Mouse (Mus musculus): ENCODE measurements around the gene Rpap3. TPM values are rescaled to one million over a fixed set of nuclear protein-coding genes. Genes with fewer than 3 reads are reported as not detected.

Rpap3 gene
- total and polyA plus RNA-seq, 3 experiments = 43.1 to 73.7 (median 69.1) TPM

GRCm38 (mm10) chr15:97750697-97751096, 45.1 kb upstream of the Rpap3 start:
- in situ Hi-C loops (cut with MboI; ENCODE audit: low pct_ligation_motif_present, low pct_unique_long_range_greater_than_20kb, low sequenced_read_pairs) = loop anchor here (5.0 kb wide), 1 partner anchor 33 kb away; no protein-coding TSS in a partner anchor
- no peak overlapping the region for H3K9ac ChIP-seq (ENCODE audit: insufficient read depth, low read depth)
- no peaks in the 10 kb centered on the region for H3K9me3 ChIP-seq (replicated peaks; ENCODE audit: low read length)
- H3K79me2 ChIP-seq (replicated peaks; ENCODE audit: control insufficient read depth, extremely low read depth, insufficient read depth, poor library complexity, severe bottlenecking) = no peaks in the 10 kb centered on the region
- no peaks in the 10 kb centered on the region for H3K27me3 ChIP-seq (replicated peaks)
- peaks cover 3 to 27% of the 10 kb centered on the region in 2 experiments for H3K36me3 ChIP-seq (replicated peaks in 1 of 2; ENCODE audit: control insufficient read depth in 1 of 2, insufficient read depth in 1 of 2, low read length in 1 of 2)
- peak; percentile 64 for DNase-seq (ENCODE audit: extremely low read depth)
- 0 out of 2 replicates have a peak overlapping the region, but pooled peaks have one; percentile 14 for H3K27ac ChIP-seq (ENCODE audit: insufficient read depth, low read depth)
- no peak overlapping the region for H3K4me3 ChIP-seq (replicated peaks in 1 of 3; ENCODE audit: low read depth in 2 of 3, low read length in 2 of 3, poor library complexity in 1 of 3)
- peaks cover 32 to 55% of the 10 kb centered on the region in 2 experiments for H3K4me1 ChIP-seq (ENCODE audit: control insufficient read depth in 1 of 2, insufficient read depth in 2 of 2)
- TF ChIP-seq ETS1 (conservative IDR thresholded peaks at IDR 0.05; ENCODE audit: low read depth, low read length) (peak; percentile 82), BHLHE40 (IDR thresholded peaks at IDR 0.05; ENCODE audit: low read depth, low read length) (peak; percentile 96), TCF12 (IDR thresholded peaks at IDR 0.05; ENCODE audit: low read depth, low read length) (peak; percentile 61; the same call in 1 of the 2 replicates), PAX5 (IDR thresholded peaks at IDR 0.05; ENCODE audit: low read length) (no peak), SMC3 (IDR thresholded peaks at IDR 0.05; ENCODE audit: low read depth, low read length) (0 out of 2 replicates have a peak, but pooled peaks have one; percentile 4), ZNF384 (IDR thresholded peaks at IDR 0.05; ENCODE audit: low read depth, low read length) (no peak)
- peak overlapping the region; percentile 8; the same call in 1 of the 2 replicates for H3K4me2 ChIP-seq (ENCODE audit: insufficient read depth, low read depth, poor library complexity, severe bottlenecking)
- dilution Hi-C loops (cut with MboI; ENCODE audit: extremely low pct_ligation_motif_present, extremely low pct_unique_long_range_greater_than_20kb, low sequenced_read_pairs) = no loop called here

- H3K36me3 ChIP-seq (replicated peaks in 1 of 2; ENCODE audit: control insufficient read depth in 1 of 2, insufficient read depth in 1 of 2, low read length in 1 of 2) = peaks cover 3 to 31% of the 10 kb centered on the region in 2 experiments
- H3K9me3 ChIP-seq (replicated peaks; ENCODE audit: low read length) = no peaks in the 10 kb centered on the region
- H3K27ac ChIP-seq (ENCODE audit: insufficient read depth, low read depth) = no peak overlapping the region
- peaks cover 30 to 55% of the 10 kb centered on the region in 2 experiments for H3K4me1 ChIP-seq (ENCODE audit: control insufficient read depth in 1 of 2, insufficient read depth in 2 of 2)
- TF ChIP-seq NRF1 (IDR thresholded peaks at IDR 0.05; ENCODE audit: low read depth, low read length) (no peak), MAFK (IDR thresholded peaks at IDR 0.05; ENCODE audit: insufficient replicate concordance, low read length) (no peak), PAX5 (IDR thresholded peaks at IDR 0.05; ENCODE audit: low read length) (no peak), ZNF384 (IDR thresholded peaks at IDR 0.05; ENCODE audit: low read depth, low read length) (no peak), USF2 (conservative IDR thresholded peaks at IDR 0.05; ENCODE audit: low read depth, low read length) (no peak), MAX (IDR thresholded peaks at IDR 0.05; ENCODE audit: low read length) (no peak), SIN3A (IDR thresholded peaks at IDR 0.05; ENCODE audit: low read length) (no peak), MAZ (IDR thresholded peaks at IDR 0.05; ENCODE audit: low read depth, low read length) (no peak), ELF1 (IDR thresholded peaks at IDR 0.05; ENCODE audit: low read depth, low read length) (no peak), HCFC1 (IDR thresholded peaks at IDR 0.05; ENCODE audit: low read depth, low read length) (no peak), POLR2A (IDR thresholded peaks at IDR 0.05; ENCODE audit: low read depth, low read length) (no peak), KAT2A (IDR thresholded peaks at IDR 0.05; ENCODE audit: insufficient replicate concordance, low read length) (no peak), POLR2AphosphoS2 (IDR thresholded peaks at IDR 0.05; ENCODE audit: low read depth, low read length) (no peak)
- no peaks in the 10 kb centered on the region for H3K27me3 ChIP-seq (replicated peaks)
- no peak for DNase-seq (ENCODE audit: extremely low read depth)
- no peak overlapping the region for H3K9ac ChIP-seq (ENCODE audit: insufficient read depth, low read depth)
- no peak overlapping the region for H3K4me3 ChIP-seq (replicated peaks in 1 of 3; ENCODE audit: low read depth in 2 of 3, low read length in 2 of 3, poor library complexity in 1 of 3)
- no peak overlapping the region for H3K4me2 ChIP-seq (ENCODE audit: insufficient read depth, low read depth, poor library complexity, severe bottlenecking)
- no peaks in the 10 kb centered on the region for H3K79me2 ChIP-seq (replicated peaks; ENCODE audit: control insufficient read depth, extremely low read depth, insufficient read depth, poor library complexity, severe bottlenecking)
- dilution Hi-C loops (cut with MboI; ENCODE audit: extremely low pct_ligation_motif_present, extremely low pct_unique_long_range_greater_than_20kb, low sequenced_read_pairs) = no loop called here
- in situ Hi-C loops (cut with MboI; ENCODE audit: low pct_ligation_motif_present, low pct_unique_long_range_greater_than_20kb, low sequenced_read_pairs) = loop anchor here (5.0 kb wide), 1 partner anchor 33 kb away; no protein-coding TSS in a partner anchor
These were observed 44.2 kb upstream of the Rpap3 start for GRCm38 (mm10) chr15:97749841-97750240.
